Mouse (Mus musculus) liver, embryonic 14.5 days (tissue): ENCODE results near the gene Shisa8.
A peak's percentile ranks its signal among the peaks of the same experiment; 100 is the strongest.

Source experiments
- CTCF ChIP-seq: IDR thresholded peaks from 2 replicates; pipeline ENCODE4 v1.5.1; 2016; ENCODE audit warnings: antibody characterized with exemption, low read depth, control low read depth
- EP300 ChIP-seq: IDR thresholded peaks from 2 replicates; pipeline ENCODE4 v1.6.1; 2016; ENCODE audit warnings: antibody characterized with exemption, low read depth

- TF ChIP-seq CTCF (peak; percentile 37), EP300 (no peak)
These were observed 4.4 kb upstream of the Shisa8 start for GRCm38 (mm10) chr15:82217039-82217438.
